In genomic region chr9:96028818-96029217, GRCm38 (mm10) we compare ENCODE assay signal across 9 mouse cellular contexts.
DNase-seq lines count a peak whose midpoint lies in the region; ATAC-seq and TF ChIP-seq lines count a peak whose summit lies in the region.
"Had no signal": no experiment of that assay in that cellular context is flagged by ENCODE, and none has a peak within 500 bp of the region (broad histone marks: within the 10 kb centered on the region; RNA-seq: fewer than 3 reads in every experiment).

No protein-coding gene starts in this region.

- no peak for ATAC-seq in liver, embryonic 12.5 days
- ATAC-seq in embryonic facial prominence, embryonic 11.5 days (replicated peaks; ENCODE audit: insufficient number of reproducible peaks, low FRiP score, low TSS enrichment, low read depth), result no peak
- ATAC-seq in limb, embryonic 14.5 days (ENCODE audit: low FRiP score, low read depth), result no peak

- DNase-seq in cerebellum, adult 11 months, result peak; percentile 10
- DNase-seq in cerebellum, adult 11-12 months, result no peak
- DNase-seq in liver, result peak; percentile 45
- peak; percentile 13 for DNase-seq in adrenal gland, adult 2 months
- DNase-seq in embryonic facial prominence, embryonic 11.5 days (ENCODE audit: low spot score), result peak; percentile 59
- peak; percentile 39 for DNase-seq in limb, embryonic 14.5 days (ENCODE audit: low spot score)

- no peak for TF ChIP-seq POLR2A in limb, embryonic 14.5 days (IDR thresholded peaks at IDR 0.05; ENCODE audit: borderline replicate concordance, extremely low read depth, insufficient read depth, insufficient read length)
- no peak for TF ChIP-seq POLR2A in small intestine, adult 2 months (IDR thresholded peaks at IDR 0.05; ENCODE audit: low read depth, low read length)

- no peak overlapping the region for H3K4me3 ChIP-seq in liver, embryonic 12.5 days
- no peak overlapping the region for H3K4me3 ChIP-seq in embryonic facial prominence, embryonic 11.5 days (ENCODE audit: low read depth, low read length)
- no peak overlapping the region for H3K4me3 ChIP-seq in limb, embryonic 14.5 days (replicated peaks; ENCODE audit: low read length)
- no peak overlapping the region for H3K4me3 ChIP-seq in small intestine, adult 2 months (ENCODE audit: low read depth, low read length)
- H3K4me3 ChIP-seq: myocyte had no signal

- TF ChIP-seq CTCF in small intestine, adult 2 months (IDR thresholded peaks at IDR 0.05; ENCODE audit: extremely low read depth, insufficient read length, insufficient replicate concordance, low read depth, low read length), result peak; percentile 54; the same call in 1 of the 2 replicates

- 42% methylated on average over 1 of the region's 1 CpGs for WGBS in liver, embryonic 12.5 days (ENCODE audit: insufficient replicate concordance)
- WGBS in embryonic facial prominence, embryonic 11.5 days, result 47% methylated on average over 1 of the region's 1 CpGs
- WGBS in limb, embryonic 14.5 days, result 46% methylated on average over 1 of the region's 1 CpGs
- WGBS in small intestine, adult 2 months, result 33% methylated on average over 1 of the region's 1 CpGs

- H3K4me2 ChIP-seq in liver, embryonic 12.5 days, result no peak overlapping the region
- no peak overlapping the region for H3K4me2 ChIP-seq in embryonic facial prominence, embryonic 11.5 days (ENCODE audit: low read depth, low read length)
- H3K4me2 ChIP-seq in limb, embryonic 14.5 days (replicated peaks; ENCODE audit: low read depth, low read length, severe bottlenecking), result no peak overlapping the region

- 0 out of 2 replicates have a peak, but pooled peaks cover 2% of the 10 kb centered on the region for H3K4me1 ChIP-seq in liver, embryonic 12.5 days
- no peaks in the 10 kb centered on the region for H3K4me1 ChIP-seq in embryonic facial prominence, embryonic 11.5 days (ENCODE audit: control insufficient read depth, insufficient read depth, low read length)
- H3K4me1 ChIP-seq in limb, embryonic 14.5 days (ENCODE audit: control insufficient read depth, insufficient read depth, low read length), result no peaks in the 10 kb centered on the region
- H3K4me1 ChIP-seq in small intestine, adult 2 months (ENCODE audit: control insufficient read depth, insufficient read depth, insufficient read length, low read length), result no peaks in the 10 kb centered on the region

- H3K9ac ChIP-seq in liver, embryonic 12.5 days, result no peak overlapping the region
- no peak overlapping the region for H3K9ac ChIP-seq in embryonic facial prominence, embryonic 11.5 days (replicated peaks; ENCODE audit: low read length)
- no peak overlapping the region for H3K9ac ChIP-seq in limb, embryonic 14.5 days (ENCODE audit: low read depth, low read length, severe bottlenecking)

- H3K27me3 ChIP-seq in liver, embryonic 12.5 days (replicated peaks), result no peaks in the 10 kb centered on the region
- no peaks in the 10 kb centered on the region for H3K27me3 ChIP-seq in embryonic facial prominence, embryonic 11.5 days (ENCODE audit: control insufficient read depth, insufficient read depth, low read length)
- H3K27me3 ChIP-seq in limb, embryonic 14.5 days (ENCODE audit: control insufficient read depth, insufficient read depth, low read length), result no peaks in the 10 kb centered on the region
- no peaks in the 10 kb centered on the region for H3K27me3 ChIP-seq in small intestine, adult 2 months (ENCODE audit: control insufficient read depth, insufficient read depth, low read length)

- H3K9me3 ChIP-seq in liver, embryonic 12.5 days (replicated peaks), result no peaks in the 10 kb centered on the region
- no peaks in the 10 kb centered on the region for H3K9me3 ChIP-seq in embryonic facial prominence, embryonic 11.5 days (replicated peaks; ENCODE audit: control insufficient read depth, low read length)
- no peaks in the 10 kb centered on the region for H3K9me3 ChIP-seq in limb, embryonic 14.5 days (ENCODE audit: control insufficient read depth, low read length)

- no peak overlapping the region for H3K27ac ChIP-seq in liver, embryonic 12.5 days
- no peak overlapping the region for H3K27ac ChIP-seq in embryonic facial prominence, embryonic 11.5 days (replicated peaks; ENCODE audit: low read depth, low read length)
- no peak overlapping the region for H3K27ac ChIP-seq in limb, embryonic 14.5 days (replicated peaks; ENCODE audit: low read depth, low read length)
- H3K27ac ChIP-seq in small intestine, adult 2 months (ENCODE audit: insufficient read depth, low read depth, low read length), result no peak overlapping the region

- peaks cover 82% of the 10 kb centered on the region for H3K36me3 ChIP-seq in liver, embryonic 12.5 days
- peaks cover 2% of the 10 kb centered on the region; the same call in 1 of the 2 replicates for H3K36me3 ChIP-seq in embryonic facial prominence, embryonic 11.5 days (replicated peaks; ENCODE audit: control insufficient read depth, insufficient read depth, low read depth, low read length)
- peaks cover 76% of the 10 kb centered on the region for H3K36me3 ChIP-seq in limb, embryonic 14.5 days (ENCODE audit: control insufficient read depth, insufficient read depth, low read length)
- peaks cover 61% of the 10 kb centered on the region for H3K36me3 ChIP-seq in small intestine, adult 2 months (ENCODE audit: control insufficient read depth, insufficient read depth, low read length)
